Mouse (Mus musculus): ENCODE data around the gene Tlr9.

DNA sequence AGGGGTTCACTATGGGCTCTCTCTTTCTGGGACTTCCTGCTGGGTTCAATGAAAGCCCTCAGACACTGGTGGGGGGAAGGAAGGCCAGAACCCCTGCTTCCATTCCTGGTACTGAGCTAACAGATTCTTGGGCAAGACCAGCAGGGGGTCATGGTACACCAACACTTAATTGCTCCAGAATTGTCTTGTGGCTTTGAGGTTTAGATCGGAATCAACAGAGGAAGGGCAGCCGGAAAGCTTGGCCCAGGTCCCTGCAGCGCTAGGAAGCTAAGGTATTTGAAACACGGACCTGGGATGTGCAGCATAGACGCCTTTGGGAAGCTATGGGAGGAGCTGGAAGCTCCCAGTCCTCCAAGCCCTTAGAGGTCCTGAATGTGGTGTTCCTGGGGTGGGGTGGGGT is 36.6 kb downstream of the Tlr9 start:
- no peak for TF ChIP-seq GATA1 (IDR thresholded peaks at IDR 0.05; ENCODE audit: borderline replicate concordance, low read length)
- TF ChIP-seq TAL1 (conservative IDR thresholded peaks at IDR 0.05; ENCODE audit: low read depth, low read length) = no peak
- no peak for TF ChIP-seq CTCF (IDR thresholded peaks at IDR 0.05; ENCODE audit: low read depth, low read length)
